Mouse (Mus musculus) erythroblast, embryonic 14.5 days (primary cell): Measurements from ENCODE around the gene Clip2.

Experiments used
- GATA1 ChIP-seq: IDR thresholded peaks from 2 replicates; pipeline ENCODE4 v1.6.1; 2012; ENCODE audit warnings: low read length, inconsistent platforms, mixed read lengths
- TAL1 ChIP-seq: IDR thresholded peaks from 3 replicates; pipeline ENCODE4 v1.6.1; 2012; ENCODE audit warnings: low read length, inconsistent platforms, mixed read lengths

DNA sequence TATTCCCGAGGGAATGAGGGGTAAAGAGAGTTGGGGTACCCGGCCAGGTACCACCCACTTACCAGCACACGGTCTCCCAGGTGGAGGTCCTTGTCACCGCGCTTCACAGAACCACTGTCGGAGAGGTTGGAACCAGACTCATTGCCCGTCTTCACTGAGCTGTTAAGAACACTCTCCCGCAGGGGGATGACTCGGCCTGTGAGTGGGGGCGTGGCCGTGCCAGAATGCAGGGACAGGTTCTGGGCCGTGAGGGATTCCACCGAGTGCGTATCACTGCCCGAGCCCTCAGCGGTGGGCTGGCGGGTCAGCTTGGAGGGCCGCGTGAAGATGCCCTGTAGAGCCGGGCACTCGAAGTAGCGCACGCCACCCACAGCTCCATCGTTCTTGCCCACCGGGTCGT, 29.7 kb downstream of the Clip2 start:
- no peak for TF ChIP-seq GATA1
- TF ChIP-seq TAL1, result no peak
